13 mouse cellular contexts compared by ENCODE assay signal in the genomic region with DNA sequence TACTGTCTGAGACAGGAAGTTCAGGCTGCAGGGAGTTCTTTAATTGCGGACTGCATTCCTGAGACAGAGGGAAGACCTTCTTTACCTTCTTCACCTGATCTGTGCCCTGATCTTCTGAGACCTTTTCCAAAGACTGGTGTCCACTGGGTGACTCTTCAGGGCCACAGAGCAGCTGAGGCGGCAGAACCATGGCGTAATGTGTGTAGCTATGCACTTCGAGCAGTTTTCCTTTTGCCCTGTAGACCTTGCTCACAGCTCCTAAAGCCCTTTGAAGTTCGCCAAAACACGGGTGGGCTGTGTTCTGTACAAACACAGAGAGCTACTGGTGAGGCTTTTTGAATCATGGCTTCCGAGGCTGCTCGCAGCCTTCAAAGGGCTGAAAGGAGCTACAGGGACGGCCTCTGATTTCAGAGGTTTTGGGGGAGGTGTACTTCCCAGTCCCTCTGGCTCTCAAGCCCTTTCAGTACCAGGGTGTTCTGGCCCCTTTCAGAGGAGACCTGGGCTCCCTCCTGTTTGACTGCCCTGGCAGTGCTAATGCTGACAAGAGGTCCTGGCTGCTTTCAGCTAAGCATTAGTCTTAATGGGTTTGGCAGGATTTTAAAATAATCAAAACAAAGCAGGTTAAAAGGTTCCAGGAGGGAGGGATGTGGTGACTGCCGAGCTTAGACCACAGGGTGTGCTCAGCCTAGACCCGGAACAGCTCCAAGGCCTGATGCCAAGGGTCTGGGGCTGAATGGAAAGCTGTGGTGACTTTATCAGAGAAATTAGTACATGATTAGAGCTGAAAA. TPM values are rescaled to one million over a fixed set of nuclear protein-coding genes. Genes with fewer than 3 reads are reported as not detected.
DNase-seq lines count a peak whose midpoint lies in the region; ATAC-seq and TF ChIP-seq lines count a peak whose summit lies in the region.
"Had no signal": no experiment of that assay in that cellular context is flagged by ENCODE, and none has a peak within 500 bp of the region (broad histone marks: within the 10 kb centered on the region; RNA-seq: fewer than 3 reads in every experiment).

No protein-coding gene starts in this region.

- no peak overlapping the region for H3K9ac ChIP-seq in embryonic facial prominence, embryonic 14.5 days (ENCODE audit: low read depth, low read length)
- H3K9ac ChIP-seq in stomach, embryonic 16.5 days (ENCODE audit: low read length): no peak overlapping the region; the same call in 1 of the 2 replicates
- no peak overlapping the region for H3K9ac ChIP-seq in liver, postnatal 0 days (replicated peaks)

- H3K36me3 ChIP-seq in embryonic facial prominence, embryonic 14.5 days (ENCODE audit: control insufficient read depth, insufficient read depth, low read length): no peaks in the 10 kb centered on the region
- no peaks in the 10 kb centered on the region for H3K36me3 ChIP-seq in limb, embryonic 10.5 days
- no peaks in the 10 kb centered on the region for H3K36me3 ChIP-seq in stomach, embryonic 16.5 days (ENCODE audit: control insufficient read depth, insufficient read depth, low read length)
- H3K36me3 ChIP-seq in liver, postnatal 0 days (replicated peaks; ENCODE audit: insufficient read depth, low read length): no peaks in the 10 kb centered on the region
- H3K36me3 ChIP-seq: G1E had no signal

- H3K4me1 ChIP-seq in embryonic facial prominence, embryonic 14.5 days (ENCODE audit: control insufficient read depth, insufficient read depth, low read length): 0 out of 2 replicates have a peak, but pooled peaks cover 8% of the 10 kb centered on the region
- peaks cover 14% of the 10 kb centered on the region for H3K4me1 ChIP-seq in limb, embryonic 10.5 days
- peaks cover 9% of the 10 kb centered on the region for H3K4me1 ChIP-seq in stomach, embryonic 16.5 days (ENCODE audit: control insufficient read depth, insufficient read depth, low read length)
- H3K4me1 ChIP-seq in liver, postnatal 0 days (ENCODE audit: insufficient read depth): no peaks in the 10 kb centered on the region

- TF ChIP-seq EP300 in liver, postnatal 0 days (IDR thresholded peaks at IDR 0.05; ENCODE audit: low read depth): no peak

- peak overlapping the region; percentile 15; the same call in 1 of the 2 replicates for H3K4me2 ChIP-seq in embryonic facial prominence, embryonic 14.5 days (ENCODE audit: low read depth, low read length)
- H3K4me2 ChIP-seq in stomach, embryonic 16.5 days (ENCODE audit: low read depth, low read length): 0 out of 2 replicates have a peak overlapping the region, but pooled peaks have one; percentile 29
- no peak overlapping the region for H3K4me2 ChIP-seq in liver, postnatal 0 days (ENCODE audit: low read depth, low read length)

- H3K27ac ChIP-seq in embryonic facial prominence, embryonic 14.5 days (replicated peaks; ENCODE audit: low read depth, low read length): no peak overlapping the region
- peak overlapping the region; percentile 42; the same call in 1 of the 2 replicates for H3K27ac ChIP-seq in limb, embryonic 10.5 days
- H3K27ac ChIP-seq in stomach, embryonic 16.5 days (ENCODE audit: low read length): peak overlapping the region; percentile 14; the same call in 1 of the 2 replicates
- no peak overlapping the region for H3K27ac ChIP-seq in liver, postnatal 0 days (ENCODE audit: low read depth)

- H3K27me3 ChIP-seq in embryonic facial prominence, embryonic 14.5 days (replicated peaks; ENCODE audit: control insufficient read depth, insufficient read depth, low read length): no peaks in the 10 kb centered on the region
- no peaks in the 10 kb centered on the region for H3K27me3 ChIP-seq in limb, embryonic 10.5 days (ENCODE audit: low read depth, poor library complexity, severe bottlenecking)
- no peaks in the 10 kb centered on the region for H3K27me3 ChIP-seq in stomach, embryonic 16.5 days (ENCODE audit: control insufficient read depth, insufficient read depth, low read length)
- no peaks in the 10 kb centered on the region for H3K27me3 ChIP-seq in liver, postnatal 0 days (ENCODE audit: insufficient read depth, low read length)

- H3K4me3 ChIP-seq in embryonic facial prominence, embryonic 14.5 days (ENCODE audit: low read depth, low read length): no peak overlapping the region
- no peak overlapping the region for H3K4me3 ChIP-seq in limb, embryonic 10.5 days
- H3K4me3 ChIP-seq in stomach, embryonic 16.5 days (replicated peaks; ENCODE audit: low read length): no peak overlapping the region
- no peak overlapping the region for H3K4me3 ChIP-seq in liver, postnatal 0 days (ENCODE audit: low read depth, low read length)

- DNase-seq in kidney, postnatal 4 days: peak; percentile 6 to 13
- DNase-seq in kidney, adult 9 months: no peak
- DNase-seq in embryonic facial prominence, embryonic 14.5 days (ENCODE audit: low spot score): peak; percentile 38
- DNase-seq in limb, embryonic 10.5 days (ENCODE audit: low spot score): no peak
- no peak for DNase-seq in frontal cortex, adult 2 months (ENCODE audit: extremely low spot score in 1 of 2, low spot score in 1 of 2)
- no peak for DNase-seq in liver, postnatal 0 days
- DNase-seq: adrenal gland, postnatal 36 days; gastrocnemius, postnatal 36 days; kidney, postnatal 14 days had no signal

- no peak for TF ChIP-seq CTCF in liver, postnatal 0 days (IDR thresholded peaks at IDR 0.05; ENCODE audit: low read depth)

- ATAC-seq in embryonic facial prominence, embryonic 14.5 days (ENCODE audit: low read depth): peak; percentile 55
- ATAC-seq in stomach, embryonic 16.5 days (ENCODE audit: insufficient read depth, low FRiP score): peak; percentile 83
- ATAC-seq in liver, postnatal 0 days: no peak

- no peaks in the 10 kb centered on the region for H3K9me3 ChIP-seq in embryonic facial prominence, embryonic 14.5 days (ENCODE audit: control insufficient read depth, low read length)
- no peaks in the 10 kb centered on the region for H3K9me3 ChIP-seq in limb, embryonic 10.5 days (replicated peaks)
- no peaks in the 10 kb centered on the region for H3K9me3 ChIP-seq in stomach, embryonic 16.5 days (replicated peaks; ENCODE audit: control insufficient read depth, low read length)
- no peaks in the 10 kb centered on the region for H3K9me3 ChIP-seq in liver, postnatal 0 days (ENCODE audit: low read length)

- WGBS in embryonic facial prominence, embryonic 14.5 days: 35% methylated on average over 11 of the region's 11 CpGs
- WGBS in limb, embryonic 10.5 days: 41% methylated on average over 11 of the region's 11 CpGs
- 26% methylated on average over 11 of the region's 11 CpGs for WGBS in stomach, embryonic 16.5 days
- 51% methylated on average over 11 of the region's 11 CpGs for WGBS in liver, postnatal 0 days (ENCODE audit: insufficient replicate concordance)

RNA-seq across cellular contexts. Expression of gene 4930583I09Rik, which starts 33.5 kb away (rescaled TPM):
- not detected in 2 replicates for polyA plus RNA-seq in embryonic facial prominence, embryonic 14.5 days (2014; fragmentation: Nextera tagmentation; extraction: Ambion mirVana)
- not detected in 2 replicates for polyA plus RNA-seq in limb, embryonic 10.5 days (2016; fragmentation: Nextera tagmentation; extraction: Ambion mirVana)
- polyA plus RNA-seq in stomach, embryonic 16.5 days (2015; fragmentation: Nextera tagmentation; extraction: Ambion mirVana): not detected in 2 replicates
- not detected in 2 replicates for polyA plus RNA-seq in frontal cortex, adult 2 months (2012; rRNA removed)
- polyA plus RNA-seq in liver, postnatal 0 days (2015; fragmentation: Nextera tagmentation; extraction: Ambion mirVana): not detected in 2 replicates
- polyA plus RNA-seq: G1E; neural tube, embryonic 14.5 days; urinary bladder, adult 2 months had no signal

Comparison
In these comparisons a context has a peak if more than half of its experiments do, and no peak if none do; other contexts are left out.
1. DNase-seq: peak in kidney, postnatal 4 days (2 of 2) and embryonic facial prominence, embryonic 14.5 days (single experiment); none in kidney, adult 9 months (single experiment), limb, embryonic 10.5 days (single experiment), frontal cortex, adult 2 months (0 of 2) and liver, postnatal 0 days (single experiment).
2. H3K27ac ChIP-seq: peak in limb, embryonic 10.5 days (single experiment) and stomach, embryonic 16.5 days (single experiment); none in embryonic facial prominence, embryonic 14.5 days (single experiment) and liver, postnatal 0 days (single experiment).